Mouse (Mus musculus) embryonic facial prominence, embryonic 12.5 days (tissue): ENCODE data around the gene Trim46. TPM values are rescaled to one million over a fixed set of nuclear protein-coding genes. Genes with fewer than 3 reads are reported as not detected.

Source experiments
- ATAC-seq: fragments of 200-750 bp; cut with Nextera tagmentation; 2 replicates; pipeline ENCODE4 v1.8.0; 2017; ENCODE audit not compliant: insufficient number of reproducible peaks, insufficient read depth, low FRiP score, low TSS enrichment
- H3K27ac ChIP-seq: fragments of 300-500 bp; sonication (generic); 2 replicates; pipeline ENCODE4 v1.5.1; 2016; ENCODE audit warnings: mild to moderate bottlenecking
- H3K27me3 ChIP-seq: fragments of 300-500 bp; sonication (generic); 2 replicates; pipeline ENCODE4 v1.6.1; 2016; ENCODE audit warnings: mild to moderate bottlenecking, moderate library complexity
- H3K36me3 ChIP-seq: fragments of 300-500 bp; sonication (generic); 2 replicates; pipeline ENCODE4 v1.6.1; 2016; ENCODE audit warnings: mild to moderate bottlenecking
- H3K4me1 ChIP-seq: fragments of 300-500 bp; sonication (generic); 2 replicates; pipeline ENCODE4 v1.6.1; 2016
- H3K4me2 ChIP-seq: fragments of 300-500 bp; sonication (generic); replicated peaks from 2 replicates; pipeline ENCODE4 v1.6.1; 2016; ENCODE audit warnings: mild to moderate bottlenecking, moderate library complexity
- H3K4me3 ChIP-seq: fragments of 300-500 bp; sonication (generic); 2 replicates; pipeline ENCODE4 v1.5.1; 2016; ENCODE audit warnings: mild to moderate bottlenecking
- H3K9ac ChIP-seq: fragments of 300-500 bp; sonication (generic); 2 replicates; pipeline ENCODE4 v1.6.1; 2016; ENCODE audit warnings: mild to moderate bottlenecking, moderate library complexity
- H3K9me3 ChIP-seq: fragments of 300-500 bp; sonication (generic); 2 replicates; pipeline ENCODE4 v1.6.1; 2016; ENCODE audit warnings: mild to moderate bottlenecking, moderate library complexity
- WGBS: fragments of 180-500 bp; shearing (Covaris S2); methylation state at CpG from one replicate; pipeline ENCODE4 v1.1.7; 2016; 5-methylcytosine and 5-hydroxymethylcytosine counted together
- polyA plus RNA-seq: library from polyadenylated mRNA; unstranded; fragments of >200 nt; fragmentation: Nextera tagmentation; extraction: Ambion mirVana; gene quantifications from 2 replicates; pipeline ENCODE4 v1.2.1, GENCODE M21; 2016

The Trim46 gene
- polyA plus RNA-seq, 1 experiment from 2014 or later: 6.2 TPM

GRCm38 (mm10) chr3:89231772-89232275 is 14.3 kb downstream of the Trim46 start:
- Histone ChIP-seq H3K9me3 (no peaks in the 10 kb centered on the region), H3K36me3 (no peaks in the 10 kb centered on the region), H3K4me2 (no peak overlapping the region), H3K27me3 (peaks cover 19% of the 10 kb centered on the region; the same call in 1 of the 2 replicates), H3K27ac (no peak overlapping the region), H3K9ac (no peak overlapping the region), H3K4me3 (no peak overlapping the region), H3K4me1 (peaks cover 14% of the 10 kb centered on the region)
- no peak for ATAC-seq
- WGBS: 71% methylated on average over 16 of the region's 16 CpGs

GRCm38 (mm10) chr3:89231345-89231744 is 14.8 kb downstream of the Trim46 start:
- Histone ChIP-seq H3K4me2 (no peak overlapping the region), H3K4me1 (peaks cover 19% of the 10 kb centered on the region), H3K4me3 (no peak overlapping the region), H3K36me3 (no peaks in the 10 kb centered on the region), H3K27ac (no peak overlapping the region), H3K9ac (no peak overlapping the region), H3K27me3 (peaks cover 19% of the 10 kb centered on the region; the same call in 1 of the 2 replicates), H3K9me3 (no peaks in the 10 kb centered on the region)
- 71% methylated on average over 7 of the region's 7 CpGs for WGBS
- no peak for ATAC-seq

GRCm38 (mm10) chr3:89230561-89230960 is 15.5 kb downstream of the Trim46 start:
- ATAC-seq: no peak
- H3K9ac ChIP-seq: no peak overlapping the region
- no peaks in the 10 kb centered on the region for H3K36me3 ChIP-seq
- H3K4me2 ChIP-seq: no peak overlapping the region
- H3K27ac ChIP-seq: no peak overlapping the region
- H3K9me3 ChIP-seq: no peaks in the 10 kb centered on the region
- peaks cover 19% of the 10 kb centered on the region; the same call in 1 of the 2 replicates for H3K27me3 ChIP-seq
- WGBS: 86% methylated on average over 2 of the region's 2 CpGs
- peaks cover 26% of the 10 kb centered on the region for H3K4me1 ChIP-seq
- no peak overlapping the region for H3K4me3 ChIP-seq

- no peak overlapping the region for H3K4me2 ChIP-seq
- ATAC-seq: no peak
- H3K27me3 ChIP-seq: peaks cover 19% of the 10 kb centered on the region; the same call in 1 of the 2 replicates
- no peaks in the 10 kb centered on the region for H3K36me3 ChIP-seq
- H3K9ac ChIP-seq: no peak overlapping the region
- peaks cover 29% of the 10 kb centered on the region for H3K4me1 ChIP-seq
- H3K4me3 ChIP-seq: no peak overlapping the region
- H3K9me3 ChIP-seq: no peaks in the 10 kb centered on the region
- H3K27ac ChIP-seq: no peak overlapping the region
- 53% methylated on average over 4 of the region's 4 CpGs for WGBS
Observed at GRCm38 (mm10) chr3:89229276-89229675, 16.8 kb downstream of the Trim46 start.

GRCm38 (mm10) chr3:89228836-89229235 is 17.3 kb downstream of the Trim46 start, which contains the start of gene Muc1:
Muc1 (plus strand) TSS chr3:89229057.
- Histone ChIP-seq H3K4me1 (peaks cover 29% of the 10 kb centered on the region), H3K9me3 (no peaks in the 10 kb centered on the region), H3K9ac (peak within 1 kb of the TSS; percentile 47; the same call in 1 of the 2 replicates), H3K4me3 (peak within 1 kb of the TSS; percentile 46), H3K27ac (peak within 1 kb of the TSS; percentile 80), H3K27me3 (peaks cover 19% of the 10 kb centered on the region; the same call in 1 of the 2 replicates), H3K4me2 (peak within 1 kb of the TSS; percentile 95), H3K36me3 (no peaks in the 10 kb centered on the region)
- no peak for ATAC-seq
- WGBS: 20% methylated on average over 10 of the region's 10 CpGs

- peak overlapping the region; percentile 95 for H3K4me2 ChIP-seq
- peaks cover 3% of the 10 kb centered on the region for H3K36me3 ChIP-seq
- H3K27me3 ChIP-seq: peaks cover 19% of the 10 kb centered on the region; the same call in 1 of the 2 replicates
- peaks cover 29% of the 10 kb centered on the region for H3K4me1 ChIP-seq
- H3K27ac ChIP-seq: peak overlapping the region; percentile 80
- peak overlapping the region; percentile 47; the same call in 1 of the 2 replicates for H3K9ac ChIP-seq
- ATAC-seq: no peak
- H3K9me3 ChIP-seq: no peaks in the 10 kb centered on the region
- peak overlapping the region; percentile 46 for H3K4me3 ChIP-seq
- WGBS: under 1% methylated on average over 18 of the region's 20 CpGs
Observed at GRCm38 (mm10) chr3:89228180-89228549, 17.9 kb downstream of the Trim46 start.

GRCm38 (mm10) chr3:89227307-89228179 is 18.6 kb downstream of the Trim46 start:
- Histone ChIP-seq H3K9me3 (no peaks in the 10 kb centered on the region), H3K27me3 (peaks cover 19% of the 10 kb centered on the region; the same call in 1 of the 2 replicates), H3K4me1 (peaks cover 29% of the 10 kb centered on the region), H3K36me3 (peaks cover 9% of the 10 kb centered on the region), H3K27ac (peak overlapping the region; percentile 80), H3K9ac (peak overlapping the region; percentile 72), H3K4me3 (peak overlapping the region; percentile 46), H3K4me2 (peak overlapping the region; percentile 95)
- WGBS: 3% methylated on average over 41 of the region's 41 CpGs
- ATAC-seq: peak; percentile 83

GRCm38 (mm10) chr3:89226900-89227299 is 19.2 kb downstream of the Trim46 start, which contains the start of gene Mtx1:
Mtx1 (minus strand) TSS chr3:89227088.
- H3K27ac ChIP-seq: peak within 1 kb of the TSS; percentile 80
- H3K27me3 ChIP-seq: peaks cover 19% of the 10 kb centered on the region; the same call in 1 of the 2 replicates
- no peaks in the 10 kb centered on the region for H3K9me3 ChIP-seq
- peak within 1 kb of the TSS; percentile 95 for H3K4me2 ChIP-seq
- H3K4me1 ChIP-seq: peaks cover 29% of the 10 kb centered on the region
- H3K36me3 ChIP-seq: peaks cover 10% of the 10 kb centered on the region
- peak within 1 kb of the TSS; percentile 46 for H3K4me3 ChIP-seq
- H3K9ac ChIP-seq: peak within 1 kb of the TSS; percentile 72
- ATAC-seq: peak; percentile 0; the same call in 1 of the 2 replicates
- WGBS: 3% methylated on average over 21 of the region's 21 CpGs

- WGBS: 20% methylated on average over 11 of the region's 11 CpGs
- Histone ChIP-seq H3K9me3 (no peaks in the 10 kb centered on the region), H3K27me3 (peaks cover 16% of the 10 kb centered on the region; the same call in 1 of the 2 replicates), H3K36me3 (peaks cover 10% of the 10 kb centered on the region), H3K4me2 (peak overlapping the region; percentile 95), H3K4me1 (peaks cover 29% of the 10 kb centered on the region), H3K4me3 (peak overlapping the region; percentile 46), H3K27ac (peak overlapping the region; percentile 51; the same call in 1 of the 2 replicates), H3K9ac (peak overlapping the region; percentile 72)
- no peak for ATAC-seq
Observed at GRCm38 (mm10) chr3:89226361-89226760, 19.7 kb downstream of the Trim46 start.

- peaks cover 12% of the 10 kb centered on the region; the same call in 1 of the 2 replicates for H3K27me3 ChIP-seq
- peak overlapping the region; percentile 51 for H3K27ac ChIP-seq
- no peaks in the 10 kb centered on the region for H3K9me3 ChIP-seq
- peak overlapping the region; percentile 95 for H3K4me2 ChIP-seq
- WGBS: 34% methylated on average over 4 of the region's 4 CpGs
- no peak for ATAC-seq
- H3K9ac ChIP-seq: peak overlapping the region; percentile 72
- peak overlapping the region; percentile 46 for H3K4me3 ChIP-seq
- H3K36me3 ChIP-seq: peaks cover 10% of the 10 kb centered on the region
- H3K4me1 ChIP-seq: peaks cover 29% of the 10 kb centered on the region
Observed at GRCm38 (mm10) chr3:89225918-89226317, 20.2 kb downstream of the Trim46 start.

- peak overlapping the region; percentile 46; the same call in 1 of the 2 replicates for H3K4me3 ChIP-seq
- peaks cover 7% of the 10 kb centered on the region; the same call in 1 of the 2 replicates for H3K27me3 ChIP-seq
- peak overlapping the region; percentile 95 for H3K4me2 ChIP-seq
- no peaks in the 10 kb centered on the region for H3K9me3 ChIP-seq
- H3K4me1 ChIP-seq: peaks cover 29% of the 10 kb centered on the region
- peak overlapping the region; percentile 72 for H3K9ac ChIP-seq
- WGBS: 52% methylated on average over 12 of the region's 12 CpGs
- ATAC-seq: no peak
- peaks cover 10% of the 10 kb centered on the region for H3K36me3 ChIP-seq
- peak overlapping the region; percentile 51 for H3K27ac ChIP-seq
Observed at GRCm38 (mm10) chr3:89225321-89225815, 20.7 kb downstream of the Trim46 start.
